Mouse (Mus musculus): ENCODE measurements at regions not wholly inside any gene's neighbourhood (a gene's known extent, or its start where the extent isn't known, plus 50 kb on each side); places are given as distances from the start of the nearest gene placed in this dataset.

GRCm38 (mm10) chr11:109088488-109089252 is 55.5 kb downstream of the E030025P04Rik start:
- no peak for DNase-seq (ENCODE audit: low spot score in 2 of 2)

GRCm38 (mm10) chr11:109081957-109082356 is 62.2 kb downstream of the E030025P04Rik start:
- DNase-seq (ENCODE audit: low spot score in 2 of 2), result no peak

DNA sequence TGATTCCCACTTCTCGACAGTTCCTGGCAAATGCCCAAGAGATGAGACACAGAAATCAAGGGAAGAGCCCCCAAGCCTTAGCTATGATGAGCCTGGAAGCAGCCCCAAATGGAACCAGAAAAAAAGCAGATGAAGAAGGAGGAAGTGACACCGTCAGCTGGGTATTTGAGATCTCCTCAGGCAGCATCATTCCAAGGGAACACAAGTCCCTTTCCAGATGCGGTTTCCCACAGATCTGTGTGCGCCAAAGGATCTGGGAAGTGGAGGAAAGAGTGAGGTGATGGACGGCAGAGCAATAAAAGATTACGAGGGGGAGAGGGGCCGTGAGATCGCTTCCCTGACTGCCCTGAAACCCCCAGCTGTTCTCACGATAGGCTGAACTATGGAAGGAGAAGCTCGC is 62.7 kb downstream of the E030025P04Rik start:
- no peak for DNase-seq (ENCODE audit: low spot score in 2 of 2)

GRCm38 (mm10) chr11:109080847-109081415 is 63.2 kb downstream of the E030025P04Rik start:
- no peak for DNase-seq (ENCODE audit: low spot score in 2 of 2)

- peak in 1 of 2 experiments; percentile 57 for DNase-seq (ENCODE audit: low spot score in 2 of 2)
Observed at GRCm38 (mm10) chr11:109079466-109079865, 64.7 kb downstream of the E030025P04Rik start.

GRCm38 (mm10) chr11:109076587-109077417 is 67.4 kb downstream of the E030025P04Rik start:
- DNase-seq (ENCODE audit: low spot score in 2 of 2), result no peak

GRCm38 (mm10) chr11:109071340-109071739 is 72.8 kb downstream of the E030025P04Rik start:
- DNase-seq (ENCODE audit: low spot score in 2 of 2), result no peak

GRCm38 (mm10) chr11:109070412-109070811 is 73.8 kb downstream of the E030025P04Rik start:
- no peak for DNase-seq (ENCODE audit: low spot score in 2 of 2)

- no peak for DNase-seq (ENCODE audit: low spot score in 2 of 2)
Observed at GRCm38 (mm10) chr11:109069326-109069709, 74.9 kb downstream of the E030025P04Rik start.

- peak in 1 of 2 experiments; percentile 67 for DNase-seq (ENCODE audit: low spot score in 2 of 2)
Observed at GRCm38 (mm10) chr11:109068371-109069325, 75.5 kb downstream of the E030025P04Rik start.

DNA sequence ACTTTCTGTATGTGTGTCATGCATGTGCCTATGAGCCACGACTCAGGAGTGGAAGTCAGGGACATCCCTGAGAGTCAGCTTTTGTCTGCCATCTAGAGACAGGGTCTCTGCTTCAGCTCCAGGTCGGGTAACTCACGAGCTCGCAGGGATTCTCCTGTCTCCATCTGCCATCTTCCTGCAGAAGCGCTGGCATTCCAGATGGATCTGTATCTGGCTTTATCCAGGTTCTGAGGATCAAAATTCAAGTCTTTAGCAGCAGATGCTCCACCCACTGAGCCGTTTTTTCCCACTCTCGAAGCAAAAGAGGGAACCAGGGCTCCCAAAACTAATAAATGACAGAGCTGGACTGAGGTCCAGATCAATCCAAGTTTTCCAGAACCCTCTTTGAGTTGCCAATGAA is 76.4 kb downstream of the E030025P04Rik start:
- no peak for DNase-seq (ENCODE audit: low spot score in 2 of 2)

GRCm38 (mm10) chr11:109061971-109062370 is 82.2 kb downstream of the E030025P04Rik start:
- DNase-seq (ENCODE audit: low spot score in 2 of 2), result no peak

DNA sequence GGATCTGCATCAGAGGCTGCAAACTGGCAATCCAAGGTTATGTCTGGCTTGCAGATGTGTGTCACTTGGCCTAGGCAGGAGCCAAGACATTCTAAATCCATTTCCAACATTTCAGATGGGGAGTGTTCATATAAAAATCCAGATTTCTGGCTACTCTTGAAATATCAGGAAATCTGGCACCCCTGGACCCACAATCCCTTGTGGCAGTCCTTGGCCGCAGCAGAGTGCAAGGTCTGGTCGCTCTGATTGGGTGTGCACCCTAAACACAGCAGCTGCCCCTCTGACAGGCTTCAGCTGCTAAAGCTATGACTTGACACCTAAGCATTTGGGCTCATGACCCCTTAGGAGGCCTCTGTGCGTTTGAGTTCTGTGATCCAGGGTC is 83.7 kb downstream of the E030025P04Rik start:
- DNase-seq (ENCODE audit: low spot score in 2 of 2), result no peak

DNA sequence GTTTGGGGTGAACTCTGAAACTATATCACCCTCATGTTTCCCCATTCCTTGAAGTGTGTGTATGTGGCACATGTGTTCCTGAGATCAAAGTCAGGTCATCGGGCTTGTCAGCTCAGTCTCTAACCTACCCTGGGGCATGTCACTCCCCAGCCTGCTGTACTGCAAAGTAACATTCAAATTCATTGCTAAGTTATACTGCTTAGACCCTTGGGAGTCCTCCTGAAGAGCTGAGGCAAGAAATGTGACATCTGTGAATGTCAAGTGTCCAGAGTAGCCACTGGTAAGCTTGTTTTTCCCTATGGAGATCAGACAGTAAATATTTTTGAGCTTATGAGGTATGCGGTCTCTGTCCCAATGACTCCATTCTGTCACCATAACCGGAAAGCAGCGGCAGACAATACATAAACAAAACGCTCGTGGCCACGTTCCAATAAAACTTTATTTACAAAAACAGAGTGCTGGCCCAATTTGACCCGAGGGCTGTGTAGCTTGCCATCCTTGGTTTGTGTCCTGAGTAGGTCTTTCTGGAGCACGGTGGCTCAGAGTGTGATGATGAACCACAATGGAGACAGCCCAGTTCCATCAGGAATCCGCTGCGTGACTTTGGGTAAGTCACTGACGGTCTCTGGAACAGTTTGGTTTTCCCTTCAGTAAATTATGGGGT is 84.2 kb downstream of the E030025P04Rik start:
- no peak for DNase-seq (ENCODE audit: low spot score in 2 of 2)

DNA sequence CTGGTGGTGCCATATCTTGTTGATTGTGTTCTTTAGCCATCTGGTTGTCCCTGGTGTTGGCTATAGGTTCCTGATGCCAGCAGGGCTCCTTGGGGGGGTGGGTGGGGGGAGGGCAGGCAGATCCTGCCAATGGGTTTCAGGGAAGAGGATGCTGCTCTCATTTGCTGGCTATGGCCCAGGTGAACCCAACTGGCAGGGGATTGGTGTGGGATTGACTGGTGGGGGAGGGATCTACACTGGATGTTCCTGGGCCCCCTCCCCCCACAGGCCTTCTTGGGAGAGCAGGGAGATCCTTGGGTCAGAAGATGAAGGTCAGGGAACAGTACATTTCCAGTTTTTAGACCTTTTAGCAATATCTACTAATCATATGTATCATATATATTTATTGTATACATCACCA is 86.1 kb downstream of the E030025P04Rik start:
- no peak for DNase-seq (ENCODE audit: low spot score in 2 of 2)

GRCm38 (mm10) chr11:109048257-109049101 is 95.7 kb downstream of the E030025P04Rik start:
- no peak for DNase-seq (ENCODE audit: low spot score in 2 of 2)

- DNase-seq (ENCODE audit: low spot score in 2 of 2), result no peak
Observed at GRCm38 (mm10) chr11:109047483-109048110, 96.6 kb downstream of the E030025P04Rik start.

DNA sequence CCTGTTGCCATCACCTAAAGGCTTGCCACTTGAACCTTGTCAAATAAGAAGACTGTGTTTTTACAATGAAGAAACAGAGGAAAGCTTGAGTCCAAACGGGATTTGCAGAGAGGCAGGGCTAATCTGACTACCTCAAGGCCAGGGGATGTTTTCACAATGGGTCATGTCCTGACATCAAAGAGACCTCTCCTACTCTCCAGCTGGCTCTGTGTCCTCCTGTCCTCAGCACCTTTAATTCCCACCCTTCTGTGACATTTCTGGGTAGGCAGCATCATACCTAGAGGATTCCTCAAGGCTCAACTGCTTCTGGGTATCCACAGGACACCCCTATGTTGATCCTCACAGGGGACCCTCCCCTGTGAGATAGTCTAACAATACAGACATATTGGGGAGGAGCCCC is 97.7 kb downstream of the E030025P04Rik start:
- DNase-seq (ENCODE audit: low spot score in 2 of 2), result no peak

GRCm38 (mm10) chr11:109040519-109040916 is 103.7 kb downstream of the E030025P04Rik start:
- peak in 1 of 2 experiments; percentile 59 for DNase-seq (ENCODE audit: low spot score in 2 of 2)
